Mouse (Mus musculus) brown adipose tissue, adult 24 weeks (tissue): ENCODE data around the gene Mgat1. TPM values are rescaled to one million over a fixed set of nuclear protein-coding genes. Genes with fewer than 3 reads are reported as not detected.
"Not testable (repeated sequence)": the region's sequence is repeated elsewhere in the genome, so short reads cannot be mapped to it uniquely, and the experiment has no call there.

Experiments
- H3K27ac ChIP-seq: fragments of 200-500 bp; replicated peaks from 2 replicates; pipeline ENCODE4 v1.5.1; 2012; ENCODE audit warnings: low read depth, mild to moderate bottlenecking, low read length
- H3K4me1 ChIP-seq: fragments of 200-500 bp; 2 replicates; pipeline ENCODE4 v1.6.1; 2012; ENCODE audit warnings: low read length, mixed read lengths; ENCODE audit not compliant: control insufficient read depth, insufficient read depth, insufficient read length
- H3K4me3 ChIP-seq: fragments of 200-500 bp; 2 replicates; pipeline ENCODE4 v1.5.1; 2012; ENCODE audit warnings: low read depth, mild to moderate bottlenecking, low read length, moderate library complexity; ENCODE audit not compliant: insufficient read depth
- polyA plus RNA-seq: library from polyadenylated mRNA; stranded (reverse); fragments of >200 nt; gene quantifications from 2 replicates; pipeline ENCODE4 v1.2.4, GENCODE M21; 2012; ENCODE audit not compliant: missing spikeins, insufficient read depth, insufficient read length

The Mgat1 gene
- polyA plus RNA-seq, 1 experiment = 19.3 TPM

DNA sequence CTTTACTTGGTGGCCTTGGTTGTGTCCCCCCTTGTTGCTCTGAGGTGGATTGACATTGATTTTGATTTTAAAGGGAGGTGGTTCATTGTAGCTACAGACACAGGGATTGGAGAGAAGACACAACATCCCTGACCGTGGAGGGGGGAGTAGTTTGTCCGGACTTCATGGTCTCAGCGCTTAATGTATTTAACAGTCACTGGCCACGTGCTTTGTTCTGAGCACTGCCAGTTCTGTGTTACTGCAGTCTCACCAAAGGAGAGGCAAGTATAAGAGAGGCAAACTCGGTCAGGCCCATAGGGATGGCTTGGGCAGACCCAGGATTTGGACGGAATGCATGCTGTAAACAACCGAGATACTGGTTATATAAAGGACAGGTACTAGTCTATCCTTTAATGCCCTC, 20.1 kb downstream of the Mgat1 start:
- H3K4me3 ChIP-seq = no peak overlapping the region
- no peaks in the 10 kb centered on the region for H3K4me1 ChIP-seq
- H3K27ac ChIP-seq = no peak overlapping the region

DNA sequence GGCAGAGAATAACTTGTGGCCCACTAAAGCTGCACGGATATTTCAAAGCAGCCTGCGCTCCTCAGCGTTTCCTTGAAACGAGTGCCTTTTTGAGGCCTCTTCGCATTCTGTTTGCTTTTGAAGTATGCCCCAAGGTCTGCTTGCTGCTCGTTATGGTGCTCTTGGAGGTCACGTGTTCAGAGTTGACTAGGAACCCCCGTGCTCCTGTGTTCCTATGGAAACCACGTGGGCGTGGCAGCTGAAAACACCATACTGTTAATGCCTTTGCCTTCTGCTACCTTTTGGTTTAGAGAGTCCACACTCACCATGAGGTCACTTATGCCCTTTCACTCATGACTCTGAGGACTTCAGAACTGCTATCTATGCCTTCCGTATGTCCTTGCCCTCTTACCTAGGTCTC, 20.6 kb downstream of the Mgat1 start:
- H3K4me1 ChIP-seq = no peaks in the 10 kb centered on the region
- no peak overlapping the region for H3K4me3 ChIP-seq

GRCm38 (mm10) chr11:49265101-49265500, 21.1 kb downstream of the Mgat1 start:
- no peak overlapping the region for H3K27ac ChIP-seq
- no peak overlapping the region for H3K4me3 ChIP-seq
- H3K4me1 ChIP-seq = no peaks in the 10 kb centered on the region

More for the DNA sequence above, 20.6 kb downstream of the Mgat1 start:
- H3K27ac ChIP-seq = no peak overlapping the region

DNA sequence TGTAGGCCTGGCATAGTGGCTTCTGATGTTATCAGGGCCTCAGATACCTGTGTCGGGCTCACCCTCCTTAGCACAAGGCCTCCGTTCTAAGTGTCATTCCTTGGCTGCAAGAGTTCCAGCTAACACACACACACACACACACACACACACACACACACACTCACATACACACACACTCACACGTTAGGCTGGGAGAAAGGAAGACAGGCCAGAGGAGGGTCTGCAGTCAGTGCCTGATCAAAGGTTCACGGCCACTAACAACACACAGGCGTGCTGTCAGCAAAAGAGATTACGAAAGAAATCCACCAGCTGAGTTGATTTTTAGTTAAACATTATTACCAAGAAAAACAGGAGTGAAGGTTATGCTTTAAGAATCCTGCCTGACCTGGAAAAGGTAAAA, 22.7 kb downstream of the Mgat1 start:
- H3K27ac ChIP-seq = no peak overlapping the region
- no peaks in the 10 kb centered on the region for H3K4me1 ChIP-seq
- H3K4me3 ChIP-seq = no peak overlapping the region

- Histone ChIP-seq H3K4me1 (no peaks in the 10 kb centered on the region), H3K4me3 (no peak overlapping the region), H3K27ac (no peak overlapping the region)
Measured at GRCm38 (mm10) chr11:49267316-49267715, 23.3 kb downstream of the Mgat1 start.

GRCm38 (mm10) chr11:49267970-49268579, 24.1 kb downstream of the Mgat1 start:
- no peak overlapping the region for H3K27ac ChIP-seq
- H3K4me1 ChIP-seq = no peaks in the 10 kb centered on the region
- no peak overlapping the region for H3K4me3 ChIP-seq

DNA sequence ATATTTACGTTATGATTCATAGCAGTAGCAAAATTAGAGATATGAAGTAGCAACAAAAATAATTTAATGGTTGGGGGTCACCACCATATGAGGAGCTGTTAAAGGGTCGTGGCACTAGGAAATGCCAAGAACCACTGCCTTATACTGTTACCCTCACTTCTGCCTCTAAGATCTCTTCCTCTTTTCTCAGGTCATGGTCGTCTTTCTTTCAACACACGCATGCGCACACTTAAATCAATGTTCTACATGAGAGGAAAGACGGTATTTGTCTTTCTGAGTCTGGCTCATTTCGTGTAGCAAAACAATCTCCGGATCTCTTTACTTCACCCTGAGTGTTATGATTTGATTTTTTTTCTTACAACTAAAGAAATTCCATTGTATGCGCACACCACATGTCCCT, 25.8 kb downstream of the Mgat1 start:
- Histone ChIP-seq H3K4me1 (no peaks in the 10 kb centered on the region), H3K27ac (no peak overlapping the region), H3K4me3 (no peak overlapping the region)

DNA sequence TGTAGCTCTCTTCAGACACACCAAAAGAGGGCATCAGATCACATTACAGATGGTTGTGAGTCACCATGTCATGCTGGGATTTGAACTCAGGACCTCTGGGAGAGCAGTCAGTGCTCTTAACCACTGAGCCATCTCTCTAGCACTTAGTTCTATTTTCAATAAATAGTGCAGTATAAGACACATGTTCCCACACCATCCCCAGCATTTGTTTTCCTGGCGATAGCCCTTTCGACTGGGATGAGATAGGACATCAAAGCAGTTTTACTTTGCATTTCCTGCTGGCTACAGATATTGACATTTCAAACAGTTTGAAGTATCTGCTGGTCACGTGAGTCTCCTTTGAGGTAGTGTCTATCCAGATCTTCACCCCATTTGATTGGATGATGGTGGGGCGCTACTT, 26.4 kb downstream of the Mgat1 start:
- H3K4me1 ChIP-seq = no peaks in the 10 kb centered on the region
- no peak overlapping the region for H3K27ac ChIP-seq
- H3K4me3 ChIP-seq = no peak overlapping the region

- Histone ChIP-seq H3K4me1 (no peaks in the 10 kb centered on the region), H3K4me3 (no peak overlapping the region), H3K27ac (no peak overlapping the region)
Measured at GRCm38 (mm10) chr11:49271334-49271733, 27.3 kb downstream of the Mgat1 start.

GRCm38 (mm10) chr11:49273834-49274519, 30.0 kb downstream of the Mgat1 start:
- no peak overlapping the region for H3K27ac ChIP-seq
- H3K4me3 ChIP-seq = no peak overlapping the region
- no peaks in the 10 kb centered on the region for H3K4me1 ChIP-seq

DNA sequence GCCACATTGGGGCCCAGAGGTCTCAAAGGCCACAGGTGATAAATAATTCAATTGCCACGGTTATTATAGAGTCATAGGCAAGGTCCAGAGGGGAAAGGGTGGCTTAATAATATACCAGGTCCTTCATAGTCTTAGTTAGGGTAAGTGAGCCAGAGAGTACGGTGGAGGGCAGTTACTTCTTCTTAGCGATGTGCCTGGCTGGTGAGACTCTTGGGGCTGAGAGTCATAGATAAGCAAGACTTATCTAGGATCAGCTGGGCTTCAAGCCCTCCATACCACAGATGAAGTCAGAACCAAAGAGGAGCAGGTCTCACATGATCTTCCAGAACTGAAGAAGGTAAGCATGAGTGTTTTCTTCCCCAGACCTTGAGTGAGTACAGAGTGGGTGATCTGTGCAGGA, 34.2 kb downstream of the Mgat1 start, which contains the start of gene Olfr1393:
Gene Olfr1393, plus strand, starts transcription at position 83 of the 400 bp plus-strand sequence.
- no peak within 1 kb of the TSS for H3K27ac ChIP-seq
- H3K4me1 ChIP-seq = no peaks in the 10 kb centered on the region
- no peak within 1 kb of the TSS for H3K4me3 ChIP-seq

- H3K27ac ChIP-seq, H3K4me1 ChIP-seq, H3K4me3 ChIP-seq: not testable (repeated sequence)
Measured at GRCm38 (mm10) chr11:49284982-49285381, 41.0 kb downstream of the Mgat1 start, which contains the start of gene Olfr1392. TSS of gene Olfr1392 (plus strand) at chr11:49285282.

DNA sequence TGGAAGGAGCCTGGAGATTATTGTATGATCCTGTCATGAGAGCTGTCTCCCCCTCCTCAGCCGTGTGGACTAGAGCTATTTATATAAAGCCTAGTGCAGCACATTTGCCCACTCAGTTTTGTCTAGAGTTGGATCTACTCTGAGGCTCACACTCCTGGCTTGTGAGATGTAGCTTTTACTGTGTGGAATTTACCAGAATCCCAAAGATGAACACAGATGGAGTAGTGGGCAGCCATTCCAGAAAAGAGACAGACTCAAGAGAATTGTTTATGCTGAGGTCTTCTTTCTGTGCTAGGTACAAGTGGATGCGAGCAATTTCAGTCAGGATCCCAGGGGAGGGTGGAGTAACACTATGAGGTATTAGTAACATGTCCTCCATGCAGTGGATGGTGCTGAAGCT, 43.3 kb downstream of the Mgat1 start:
- no peak overlapping the region for H3K27ac ChIP-seq
- H3K4me1 ChIP-seq = no peaks in the 10 kb centered on the region
- no peak overlapping the region for H3K4me3 ChIP-seq

- Histone ChIP-seq H3K4me1 (no peaks in the 10 kb centered on the region), H3K27ac (no peak overlapping the region), H3K4me3 (no peak overlapping the region)
Measured at GRCm38 (mm10) chr11:49292777-49293176, 48.8 kb downstream of the Mgat1 start.

DNA sequence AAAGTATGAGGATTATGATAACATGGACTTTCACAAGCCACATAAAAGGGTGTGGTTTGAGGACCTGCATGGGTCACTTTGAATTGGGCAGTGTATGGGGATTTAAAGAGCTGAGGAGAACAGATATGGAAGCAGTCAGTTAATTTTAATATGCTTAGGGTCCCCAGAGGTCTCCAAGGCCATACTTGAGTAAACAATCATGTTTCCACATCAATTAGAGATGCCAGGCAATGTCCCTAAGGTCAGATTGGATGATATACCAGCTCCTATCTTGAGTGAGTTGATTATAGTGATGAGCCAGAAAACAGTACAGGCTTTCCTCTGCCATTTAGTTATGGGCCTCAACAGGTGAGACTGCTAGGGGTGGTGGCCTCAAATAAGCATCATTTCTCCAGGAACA, 60.5 kb downstream of the Mgat1 start, which contains the start of gene Olfr10:
Gene Olfr10, plus strand, starts transcription at position 301 of the 400 bp plus-strand sequence.
- H3K4me3 ChIP-seq = no peak within 1 kb of the TSS
- no peak within 1 kb of the TSS for H3K27ac ChIP-seq
- no peaks in the 10 kb centered on the region; the same call in 1 of the 2 replicates for H3K4me1 ChIP-seq

DNA sequence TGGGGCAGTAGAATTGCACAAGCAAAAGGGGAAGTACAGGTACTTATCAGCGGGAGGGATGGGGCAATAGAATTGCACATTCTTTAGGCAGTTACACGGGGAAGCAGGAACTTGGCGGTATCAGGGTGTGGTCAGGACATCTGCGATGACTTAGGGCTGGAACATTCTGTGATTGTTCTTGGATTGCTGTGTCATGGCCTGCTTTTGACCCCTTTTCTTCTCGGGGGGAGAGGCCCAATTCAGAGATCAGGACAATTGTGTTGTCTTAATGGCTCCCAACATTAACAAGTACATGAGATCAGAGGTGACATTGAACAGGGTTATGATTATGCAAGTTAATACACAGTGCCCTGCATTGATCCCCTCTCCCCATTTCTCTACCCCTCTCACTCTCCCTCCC, 64.6 kb downstream of the Mgat1 start:
- not testable (repeated sequence) for H3K4me3 ChIP-seq, H3K27ac ChIP-seq, H3K4me1 ChIP-seq
